Mouse (Mus musculus): ENCODE measurements around the gene Gm10644.
"Not testable (repeated sequence)": the region's sequence is repeated elsewhere in the genome, so short reads cannot be mapped to it uniquely, and the experiment has no call there.

Gene Gm10644

DNA sequence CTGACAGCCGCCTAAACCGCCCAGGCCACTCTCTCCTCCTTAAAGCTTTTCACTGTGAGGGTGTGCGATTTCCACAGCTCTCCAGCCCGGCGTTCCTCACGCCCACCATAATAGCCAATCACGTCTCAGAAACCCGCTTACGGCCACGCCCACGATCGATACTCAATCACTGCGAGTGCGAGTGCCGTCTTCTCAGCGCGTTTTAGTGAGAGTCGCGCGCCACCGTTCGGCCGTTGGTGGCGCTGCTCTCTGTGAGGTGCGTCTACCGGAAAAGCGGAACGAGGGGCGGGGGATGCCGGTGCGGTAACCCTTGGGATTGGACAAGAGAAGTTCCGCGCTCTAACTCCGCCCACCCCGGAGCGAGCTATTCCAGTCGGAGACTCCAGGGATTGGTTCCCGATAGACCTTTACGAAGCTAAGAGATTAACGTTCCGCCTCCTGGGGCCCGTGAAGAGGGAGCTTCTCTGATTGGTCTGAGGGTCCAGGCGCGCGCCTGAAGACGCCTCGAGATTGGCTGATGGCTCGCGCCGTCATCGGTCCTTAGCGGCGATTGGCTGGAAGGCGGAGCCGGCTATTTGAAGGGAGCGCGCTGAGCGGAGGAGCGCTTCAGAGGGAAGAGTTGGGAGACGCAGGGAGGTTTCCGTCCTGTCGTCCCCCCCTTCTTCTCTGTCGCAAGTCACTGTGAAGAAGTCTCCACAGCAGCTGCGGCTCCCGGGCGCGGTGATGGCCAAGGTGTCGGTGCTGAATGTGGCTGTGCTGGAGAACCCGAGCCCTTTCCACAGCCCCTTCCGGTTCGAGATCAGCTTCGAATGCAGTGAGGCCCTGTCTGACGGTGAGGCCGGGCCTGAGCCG, at the start of gene Gm10644, which contains the start of gene Asf1b:
Gene Gm10644, minus strand, starts transcription at position 100 of the 852 bp plus-strand sequence.
Gene Asf1b, plus strand, starts transcription at position 402 of the 852 bp plus-strand sequence.
- peak; percentile 99 for DNase-seq

DNA sequence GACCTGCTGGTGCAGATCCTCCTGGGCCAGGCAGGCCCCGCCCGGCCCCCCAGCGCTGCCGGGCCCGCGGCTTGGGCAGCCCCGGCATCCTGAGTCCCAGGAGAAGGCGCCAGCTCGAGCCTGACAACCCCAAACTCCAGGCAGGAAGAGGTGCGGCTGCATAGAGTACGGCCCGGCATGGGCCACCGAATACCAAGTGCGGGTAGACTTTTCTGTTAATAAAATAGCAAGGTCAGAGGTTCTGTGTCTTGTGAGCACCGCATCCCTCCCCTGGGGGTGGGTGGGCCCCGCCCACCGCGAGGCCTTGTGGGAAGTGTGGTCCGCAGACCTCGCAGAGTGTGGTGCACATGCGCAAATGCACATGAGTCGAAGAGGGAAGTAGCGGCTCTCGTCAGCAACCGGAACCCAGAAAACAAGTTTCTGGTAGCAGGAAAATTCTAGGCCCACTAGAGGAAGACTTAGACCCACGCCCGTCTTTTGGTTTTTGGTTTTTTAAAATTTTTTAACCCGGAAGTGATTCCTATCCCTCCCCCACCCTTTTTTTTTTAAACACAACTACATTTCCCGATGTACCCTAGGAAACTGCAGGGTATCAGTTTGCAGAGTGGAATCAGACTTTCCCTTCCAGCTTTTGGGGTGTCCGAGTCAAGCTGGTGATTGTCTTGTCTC, 49.7 kb upstream of the Gm10644 start:
- DNase-seq, result peak; percentile 93

DNA sequence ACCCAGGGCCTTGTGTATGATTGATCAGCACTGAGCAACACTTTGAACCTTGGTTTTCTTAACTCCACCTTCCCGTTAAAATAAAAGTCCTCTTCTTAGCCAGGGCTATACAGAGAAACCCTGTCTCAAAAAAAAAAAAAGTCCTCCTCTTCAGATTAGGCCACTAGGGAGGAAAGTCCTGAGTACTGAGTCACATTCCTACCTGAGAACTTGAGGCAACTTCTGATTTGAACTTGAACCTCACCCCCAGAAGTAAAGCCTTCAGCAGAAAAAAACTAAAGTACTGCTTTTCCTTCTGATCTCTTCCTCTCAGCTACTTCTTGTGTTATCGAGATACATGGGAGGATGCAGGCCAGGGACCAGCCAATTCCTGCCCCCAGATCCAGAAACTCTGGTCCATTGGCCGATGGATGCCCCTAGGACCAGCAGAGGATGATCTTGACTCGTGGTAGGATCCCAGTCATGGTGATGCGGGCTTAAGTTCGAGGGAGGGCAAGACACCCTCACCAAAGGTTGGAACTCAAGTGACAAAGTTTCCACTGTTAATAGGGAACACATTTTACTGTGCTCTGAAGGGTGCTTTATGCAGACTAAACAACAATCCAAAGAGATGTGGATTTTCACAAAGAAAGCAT, 48.7 kb upstream of the Gm10644 start:
- DNase-seq, result no peak

DNA sequence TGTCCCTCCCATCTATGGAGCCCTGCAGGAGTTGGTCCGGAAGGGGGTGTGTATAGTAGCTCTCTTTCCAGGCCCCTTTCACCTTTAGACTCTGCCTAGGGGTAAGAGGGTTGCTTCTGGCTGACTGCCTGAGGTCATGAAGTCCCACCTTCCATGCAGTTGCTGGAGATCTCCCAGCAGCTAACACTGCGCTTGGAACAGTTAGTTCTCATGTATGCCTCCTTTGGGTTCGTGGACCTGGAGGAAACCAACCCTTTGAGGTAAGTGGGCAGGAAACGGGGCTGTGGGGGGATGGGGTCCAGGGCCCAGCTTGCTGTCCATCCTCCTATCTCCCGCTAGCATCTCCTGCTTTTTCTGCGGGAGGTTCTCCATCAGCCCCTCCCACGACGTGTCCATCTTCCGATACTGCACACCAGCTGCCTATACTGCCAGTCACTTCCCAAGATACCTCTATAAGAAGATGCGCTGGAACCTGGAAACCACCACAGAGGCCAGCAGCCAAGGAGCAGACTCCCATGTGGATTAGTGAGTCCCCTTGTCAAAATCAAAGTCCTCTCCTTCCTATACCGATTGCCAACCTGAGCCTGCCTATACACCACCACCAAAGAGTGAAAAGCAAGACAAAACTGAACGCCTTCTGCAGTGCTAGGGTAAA, 48.1 kb upstream of the Gm10644 start:
- DNase-seq, result no peak

DNA sequence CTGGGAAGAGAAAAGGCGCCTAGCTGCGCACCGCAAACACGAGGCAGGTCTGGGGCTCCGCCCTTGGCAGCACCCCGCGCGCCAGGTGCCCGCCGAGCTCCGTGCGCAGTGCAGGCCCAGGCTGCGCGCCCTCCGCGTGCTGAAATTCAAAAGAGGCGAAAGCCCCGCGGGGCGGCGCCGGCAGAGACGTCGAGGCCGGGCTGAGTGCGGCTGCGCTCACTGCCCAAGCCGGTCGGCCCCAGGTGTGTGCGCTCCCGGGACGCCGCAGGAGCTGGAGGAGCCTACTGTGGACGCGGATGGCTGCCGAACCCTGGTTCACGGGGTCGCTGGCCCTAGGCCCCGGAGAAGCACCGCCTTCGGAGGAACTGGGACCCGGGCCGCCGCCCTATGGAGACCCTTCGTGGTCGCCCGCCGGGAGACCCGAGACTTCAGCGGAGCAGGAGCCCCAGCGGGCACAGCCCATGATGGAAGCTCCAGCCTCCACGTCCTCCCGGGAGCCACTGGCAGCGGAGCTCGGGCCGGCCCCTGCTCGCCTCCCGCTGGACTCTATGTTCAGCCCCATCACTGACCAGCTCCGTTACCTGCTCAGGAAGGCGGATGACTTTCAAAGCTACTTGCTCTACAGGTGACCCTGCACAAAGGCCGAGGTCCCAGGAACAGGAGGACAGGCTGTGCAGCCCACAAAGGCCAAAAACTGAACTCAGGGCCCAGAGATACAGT, 46.4 kb upstream of the Gm10644 start, which contains the start of gene 1700067K01Rik:
Gene 1700067K01Rik, plus strand, starts transcription at position 222 of the 720 bp plus-strand sequence.
- DNase-seq, result no peak

DNA sequence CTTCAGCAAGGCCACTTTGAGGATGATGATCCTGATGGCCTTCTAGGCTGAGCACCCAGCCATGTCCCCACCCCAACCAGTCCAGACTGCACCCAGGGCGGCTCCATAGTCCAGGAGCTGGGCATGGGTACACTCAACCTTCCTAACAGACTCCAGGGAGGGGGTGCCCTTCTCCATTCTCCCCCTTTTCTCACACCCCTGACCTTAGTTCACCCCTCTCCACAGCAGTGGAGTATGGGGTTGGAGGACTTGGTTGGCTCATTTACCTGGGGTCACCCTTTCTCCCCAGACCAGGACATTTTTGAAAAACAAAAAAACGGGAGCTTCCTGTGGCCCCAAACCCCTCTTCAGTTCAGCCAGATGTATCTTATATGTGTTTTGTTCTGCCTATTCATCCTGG, 44.8 kb upstream of the Gm10644 start:
- DNase-seq, result no peak

DNA sequence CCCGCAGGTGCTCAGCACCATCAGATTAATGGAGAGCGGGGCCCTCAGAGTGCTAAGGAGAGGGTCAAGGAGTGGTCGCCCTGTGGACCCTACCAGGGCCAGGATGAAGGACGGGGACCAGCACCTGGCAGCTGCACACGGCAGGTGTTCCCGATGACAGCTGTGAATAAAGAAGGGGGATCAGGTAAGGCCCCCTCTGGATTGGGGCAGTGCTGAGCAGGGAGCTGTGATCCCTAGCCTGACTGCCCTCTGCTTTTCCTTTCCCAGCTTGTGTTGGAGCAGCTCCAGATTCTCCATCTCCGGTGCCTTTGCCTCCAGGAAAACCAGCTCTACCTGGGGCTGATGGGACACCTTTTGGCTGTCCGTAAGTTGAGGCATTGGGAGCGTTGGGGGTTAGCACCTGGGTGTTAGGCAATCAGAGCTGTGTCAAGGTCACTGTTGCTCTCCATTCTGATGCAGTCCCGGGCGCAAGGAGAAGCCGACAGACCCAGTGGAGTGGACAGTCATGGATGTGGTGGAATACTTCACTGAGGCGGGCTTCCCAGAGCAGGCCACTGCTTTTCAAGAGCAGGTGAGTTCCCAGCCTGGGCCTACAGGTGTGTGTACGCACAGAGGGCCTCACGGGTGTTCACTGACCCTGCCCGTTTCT, 44.2 kb upstream of the Gm10644 start:
- no peak for DNase-seq

DNA sequence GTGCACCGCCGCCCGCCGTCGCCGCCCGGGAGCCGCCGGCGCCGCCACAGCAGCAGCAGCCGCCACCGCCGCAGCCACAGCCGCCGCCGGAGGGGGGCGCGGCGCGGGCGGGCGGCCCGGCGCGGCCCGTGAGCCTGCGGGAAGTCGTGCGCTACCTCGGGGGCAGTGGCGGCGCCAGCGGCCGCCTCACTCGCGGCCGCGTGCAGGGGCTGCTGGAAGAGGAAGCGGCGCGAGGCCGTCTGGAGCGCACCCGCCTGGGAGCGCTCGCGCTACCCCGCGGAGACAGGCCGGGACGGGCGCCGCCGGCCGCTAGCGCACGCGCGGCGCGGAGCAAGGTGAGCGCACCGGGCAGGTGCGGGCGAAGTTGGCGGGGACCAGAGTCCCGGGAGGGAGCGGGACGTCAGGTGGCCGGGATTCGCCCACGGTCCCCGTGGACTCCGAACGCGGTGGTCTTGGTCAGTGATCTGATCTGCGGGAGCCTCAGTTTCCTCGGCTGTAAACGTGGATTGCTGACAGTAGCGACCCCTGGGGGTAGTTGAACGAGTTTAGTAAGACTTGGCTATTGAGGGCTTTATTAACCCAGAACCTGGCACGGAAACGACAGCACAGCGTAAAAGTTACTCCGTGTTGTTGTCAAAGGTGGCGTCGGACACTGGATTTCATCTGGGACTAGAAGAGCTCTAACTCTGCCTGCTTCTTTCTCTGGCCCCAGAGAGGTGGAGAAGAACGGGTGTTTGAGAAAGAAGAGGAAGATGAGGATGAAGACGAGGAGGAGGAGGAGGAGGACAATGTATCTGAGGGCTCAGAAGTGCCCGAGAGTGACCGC, 43.4 kb upstream of the Gm10644 start:
- peak; percentile 47 for DNase-seq

DNA sequence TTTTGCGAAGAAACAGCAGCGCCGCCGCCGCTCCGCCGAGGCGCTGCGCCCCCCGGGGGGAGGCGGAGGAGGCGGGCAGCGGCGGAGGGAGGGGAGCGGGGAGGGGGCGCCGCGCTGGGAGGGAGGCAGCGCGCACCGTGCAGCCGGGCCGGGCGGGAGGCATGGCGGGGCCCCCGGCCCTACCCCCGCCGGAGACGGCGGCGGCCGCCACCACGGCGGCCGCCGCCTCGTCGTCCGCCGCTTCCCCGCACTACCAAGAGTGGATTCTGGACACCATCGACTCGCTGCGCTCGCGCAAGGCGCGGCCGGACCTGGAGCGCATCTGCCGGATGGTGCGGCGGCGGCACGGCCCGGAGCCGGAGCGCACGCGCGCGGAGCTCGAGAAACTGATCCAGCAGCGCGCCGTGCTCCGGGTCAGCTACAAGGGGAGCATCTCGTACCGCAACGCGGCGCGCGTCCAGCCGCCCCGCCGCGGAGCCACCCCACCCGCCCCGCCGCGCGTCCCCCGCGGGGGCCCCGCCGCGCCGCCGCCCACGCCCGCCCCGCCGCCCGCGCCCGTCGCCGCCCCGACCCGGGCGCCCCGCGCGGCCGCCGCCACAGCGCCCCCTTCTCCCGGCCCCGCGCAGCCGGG, 42.6 kb upstream of the Gm10644 start, which contains the start of gene Samd1:
Gene Samd1, plus strand, starts transcription at position 162 of the 631 bp plus-strand sequence.
- DNase-seq, result peak; percentile 57

DNA sequence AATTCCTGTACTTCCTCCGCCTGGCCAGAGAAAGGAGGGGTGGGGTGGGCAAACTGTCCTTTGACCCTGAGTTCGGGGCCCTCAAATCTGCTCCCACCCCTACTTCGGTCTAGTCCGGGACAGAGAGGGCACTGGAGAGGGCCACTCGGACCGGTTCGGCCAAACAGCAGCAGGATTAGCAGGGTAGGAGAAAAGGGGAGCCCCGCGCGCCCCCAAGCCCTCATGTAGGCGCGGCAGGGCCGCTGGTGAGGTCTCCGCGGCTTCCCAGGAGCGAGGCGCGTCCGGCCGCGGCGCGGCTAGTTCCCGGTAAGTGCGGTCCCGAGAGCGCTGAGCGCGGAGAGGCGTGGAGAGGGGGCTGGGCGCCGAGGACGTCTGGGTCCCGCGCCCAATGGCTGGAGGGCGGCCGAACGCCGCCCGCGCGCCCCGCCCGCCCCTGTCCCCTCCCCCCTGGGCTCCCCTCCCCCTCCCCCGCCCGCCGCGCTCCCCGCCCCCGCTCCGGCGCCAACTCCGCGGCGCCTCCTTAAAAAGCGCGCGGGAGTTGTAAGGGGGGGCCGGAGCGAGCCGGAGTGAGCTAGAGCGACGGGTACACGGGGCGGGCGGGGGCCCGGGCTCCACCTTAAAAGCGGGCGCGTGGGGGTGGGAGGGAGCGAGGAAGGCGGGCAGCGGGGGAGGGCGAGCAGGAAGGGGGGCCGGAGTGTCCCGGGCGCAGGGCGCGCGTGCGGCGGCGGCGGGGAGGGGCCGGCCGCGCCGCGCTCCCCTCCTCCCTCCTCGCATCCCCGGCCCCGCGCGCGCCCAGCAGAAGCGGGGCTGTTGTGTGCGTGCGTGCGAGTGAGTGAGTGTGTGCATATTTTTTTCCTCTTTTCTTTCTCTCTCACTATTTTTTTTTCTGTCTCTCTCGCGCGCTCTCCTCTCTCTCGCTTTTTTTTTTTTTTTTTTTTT, 41.8 kb upstream of the Gm10644 start:
- peak; percentile 76 for DNase-seq

DNA sequence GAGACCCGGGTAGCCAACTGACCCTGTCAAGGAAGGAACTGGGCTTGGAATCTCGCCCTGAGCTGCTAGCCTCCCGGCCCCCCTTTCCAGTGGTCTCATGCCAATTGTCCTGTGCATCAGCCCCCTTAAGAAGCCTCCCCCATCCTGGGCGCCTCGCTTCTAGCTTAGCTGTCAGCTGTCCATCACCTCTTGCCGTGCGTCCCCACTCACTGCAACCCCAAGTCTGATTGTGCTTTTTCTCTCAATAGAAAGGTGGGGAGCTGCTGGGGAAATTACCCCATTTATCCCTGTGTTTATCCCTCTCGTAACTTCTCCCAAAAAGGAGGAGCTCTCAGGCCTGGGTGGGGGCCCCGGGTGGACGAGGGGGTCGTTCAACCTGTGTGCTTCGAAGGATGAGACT, 41.0 kb upstream of the Gm10644 start:
- no peak for DNase-seq

DNA sequence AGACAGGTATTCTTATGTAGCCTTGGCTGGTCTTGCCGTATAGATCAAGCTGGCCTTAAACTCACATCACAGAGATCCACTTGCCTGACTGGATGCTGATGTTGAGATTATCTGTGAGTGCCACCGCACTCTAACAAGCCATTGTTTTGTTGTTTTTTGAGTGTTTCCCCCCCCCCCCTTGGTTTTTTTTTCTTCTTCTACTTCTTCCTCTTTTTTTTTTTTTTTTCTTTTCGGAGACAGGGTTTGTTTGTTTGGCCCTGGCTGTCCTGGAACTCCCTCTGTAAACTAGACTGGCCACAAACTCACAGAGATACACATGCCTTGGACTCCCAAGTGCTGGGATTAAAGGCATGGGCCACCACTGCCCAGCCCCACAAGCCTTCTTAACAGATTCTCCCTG, 39.0 kb upstream of the Gm10644 start:
- no peak for DNase-seq

DNA sequence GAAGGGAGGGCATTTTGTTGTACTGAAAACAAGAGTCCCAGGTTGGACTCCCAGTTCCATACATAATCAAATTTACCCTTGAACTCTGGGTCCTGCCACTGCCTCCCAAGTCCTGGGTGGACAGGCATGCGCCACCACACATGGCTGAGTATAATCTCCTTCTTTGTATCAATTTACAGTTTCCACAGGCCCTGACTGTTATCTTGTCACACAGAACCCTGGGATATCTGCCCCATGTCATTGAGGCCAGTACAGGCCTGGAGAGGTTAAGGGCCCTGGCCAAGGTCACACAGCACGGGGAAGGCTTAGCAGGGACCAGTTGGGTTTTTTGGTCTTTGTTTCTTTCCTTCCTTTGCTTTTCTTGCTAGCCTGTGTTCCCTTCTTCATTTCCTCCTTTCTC, 37.5 kb upstream of the Gm10644 start:
- DNase-seq, result no peak

DNA sequence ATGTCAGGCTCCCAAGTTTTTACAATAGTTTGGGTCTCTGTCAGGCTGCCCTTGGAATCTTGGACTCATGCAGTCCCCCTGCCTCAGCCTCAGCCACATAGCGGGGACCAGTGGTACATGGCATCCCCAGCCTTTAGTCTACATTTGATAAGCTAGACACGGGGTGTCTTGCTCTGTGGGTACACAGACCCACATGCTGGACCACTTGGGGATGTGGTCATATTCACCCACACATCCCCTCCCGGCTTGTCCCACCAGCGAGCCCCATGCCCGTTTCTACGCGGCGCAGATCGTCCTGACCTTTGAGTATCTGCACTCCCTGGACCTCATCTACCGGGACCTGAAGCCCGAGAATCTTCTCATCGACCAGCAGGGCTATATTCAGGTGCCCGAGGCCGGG, 35.2 kb upstream of the Gm10644 start:
- no peak for DNase-seq

DNA sequence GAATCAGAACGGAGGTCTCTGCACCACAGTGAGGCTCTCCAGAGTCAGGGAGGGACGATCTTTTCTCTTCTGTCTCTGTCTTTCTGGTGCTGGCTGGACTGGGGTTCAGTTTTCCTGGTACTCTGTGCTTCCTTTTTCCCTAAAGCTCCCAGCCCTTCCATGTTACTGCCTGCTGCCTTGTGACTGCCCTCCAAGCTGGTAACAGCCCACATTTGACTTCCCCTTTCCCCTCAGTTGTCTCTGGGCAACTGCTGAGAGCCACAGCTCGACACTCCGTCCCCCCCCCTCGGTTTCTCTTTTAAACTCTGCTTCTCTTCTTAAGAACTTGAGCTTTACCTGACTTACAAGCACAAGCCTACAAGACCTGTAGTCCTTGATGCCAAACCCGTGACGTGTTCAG, 34.2 kb upstream of the Gm10644 start:
- no peak for DNase-seq

DNA sequence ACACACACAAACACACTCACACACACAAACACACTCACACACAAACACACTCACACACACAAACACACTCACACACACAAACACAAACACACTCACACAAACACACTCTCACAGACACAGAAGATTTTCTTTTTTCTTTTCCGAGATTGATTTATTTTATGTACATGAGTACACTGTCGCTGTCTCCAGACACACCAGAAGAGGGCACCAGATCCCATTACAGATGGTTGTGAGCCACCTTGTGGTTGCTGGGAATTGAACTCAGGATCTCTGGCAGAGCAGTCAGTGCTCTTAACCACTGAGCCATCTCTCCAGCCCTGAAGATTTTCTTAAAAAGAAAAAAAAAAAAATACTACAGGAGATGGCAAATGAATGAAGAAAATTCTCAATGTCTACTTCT, 28.2 kb upstream of the Gm10644 start:
- DNase-seq, result not testable (repeated sequence)

DNA sequence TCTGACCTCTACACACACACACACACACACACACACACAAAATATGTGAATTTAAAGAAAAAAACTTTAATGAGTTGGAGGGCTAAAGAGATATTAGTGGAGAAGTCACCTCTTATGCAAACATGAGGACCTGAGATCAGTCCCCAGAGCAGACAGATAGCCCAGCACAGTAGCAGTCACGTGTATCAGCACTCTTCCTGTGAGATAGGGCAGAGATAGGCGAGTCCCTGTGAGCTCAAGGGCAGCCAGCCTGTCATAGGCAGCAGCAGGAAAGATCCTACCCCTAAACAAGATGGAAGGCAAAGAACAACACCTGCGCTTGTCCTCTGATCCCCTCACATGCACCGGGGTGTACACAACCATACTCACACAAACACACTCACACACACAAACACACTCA, 27.4 kb upstream of the Gm10644 start:
- no peak for DNase-seq

DNA sequence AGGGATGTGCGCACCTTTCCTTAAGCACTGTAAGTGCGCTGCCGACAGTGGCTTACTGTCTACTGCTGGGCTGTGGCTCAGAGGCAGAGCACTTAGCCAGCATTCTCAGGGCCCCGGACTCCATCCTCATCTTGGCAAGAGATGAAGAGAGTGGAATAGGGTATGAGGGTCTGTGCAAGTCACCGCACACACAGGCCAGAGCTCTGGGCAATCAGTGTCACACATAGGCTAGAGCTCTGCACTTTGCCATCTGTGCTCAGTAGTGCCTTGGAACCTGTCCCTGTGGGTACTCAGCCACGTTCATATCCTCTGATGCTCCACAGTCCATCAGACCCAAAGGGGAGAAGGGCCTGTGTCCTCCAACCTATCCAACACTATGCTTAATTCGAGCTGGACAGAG, 26.5 kb upstream of the Gm10644 start:
- DNase-seq, result no peak

DNA sequence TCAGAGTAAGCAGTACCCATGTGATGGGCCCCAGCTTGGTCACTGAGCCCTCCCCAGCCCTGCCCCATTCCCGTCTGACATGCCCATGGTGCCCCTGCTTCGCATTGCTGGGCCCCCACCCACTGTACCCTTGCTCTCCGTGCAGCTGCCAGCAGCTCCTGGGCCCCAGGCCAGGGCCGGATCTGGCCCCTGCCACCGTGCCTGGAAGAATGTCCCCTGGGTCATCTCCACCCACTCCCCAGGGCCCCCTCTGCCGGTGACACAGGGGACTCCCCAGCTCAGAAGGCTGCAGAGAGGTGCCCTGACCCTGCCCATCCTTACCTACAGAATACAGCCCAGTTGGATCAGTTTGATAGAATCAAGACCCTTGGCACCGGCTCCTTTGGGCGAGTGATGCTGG, 25.8 kb upstream of the Gm10644 start:
- DNase-seq, result no peak

All from cerebellum, adult 11 months (tissue).